Mouse (Mus musculus) embryonic facial prominence, embryonic 14.5 days (tissue): ENCODE data around the gene Notum. TPM values are rescaled to one million over a fixed set of nuclear protein-coding genes. Genes with fewer than 3 reads are reported as not detected.

Experiments used
- ATAC-seq: fragments of 200-750 bp; cut with Nextera tagmentation; 2 replicates; pipeline ENCODE4 v1.8.0; 2017; ENCODE audit warnings: low read depth, moderate number of reproducible peaks, moderate TSS enrichment
- DNase-seq: peaks from one replicate; pipeline ENCODE4 v3.0.0-alpha.2; 2015; ENCODE audit warnings: low spot score
- H3K27ac ChIP-seq: fragments of 300-500 bp; sonication (generic); replicated peaks from 2 replicates; pipeline ENCODE4 v1.5.1; 2014; ENCODE audit warnings: low read depth, mild to moderate bottlenecking, low read length, moderate library complexity
- H3K27me3 ChIP-seq: fragments of 300-500 bp; sonication (generic); replicated peaks from 2 replicates; pipeline ENCODE4 v1.6.1; 2014; ENCODE audit warnings: low read length; ENCODE audit not compliant: control insufficient read depth, insufficient read depth
- H3K36me3 ChIP-seq: fragments of 300-500 bp; sonication (generic); 2 replicates; pipeline ENCODE4 v1.6.1; 2014; ENCODE audit warnings: low read length, mixed read lengths; ENCODE audit not compliant: control insufficient read depth, insufficient read depth
- H3K4me1 ChIP-seq: fragments of 300-500 bp; sonication (generic); 2 replicates; pipeline ENCODE4 v1.6.1; 2014; ENCODE audit warnings: antibody characterized with exemption, low read length; ENCODE audit not compliant: control insufficient read depth, insufficient read depth
- H3K4me2 ChIP-seq: fragments of 300-500 bp; sonication (generic); 2 replicates; pipeline ENCODE4 v1.6.1; 2014; ENCODE audit warnings: low read depth, mild to moderate bottlenecking, low read length, moderate library complexity, mixed read lengths
- H3K4me3 ChIP-seq: fragments of 300-500 bp; sonication (generic); 2 replicates; pipeline ENCODE4 v1.5.1; 2014; ENCODE audit warnings: low read depth, mild to moderate bottlenecking, low read length
- H3K9ac ChIP-seq: fragments of 300-500 bp; sonication (generic); 2 replicates; pipeline ENCODE4 v1.6.1; 2014; ENCODE audit warnings: low read depth, mild to moderate bottlenecking, low read length, moderate library complexity, mixed read lengths
- H3K9me3 ChIP-seq: fragments of 300-500 bp; sonication (generic); 2 replicates; pipeline ENCODE4 v1.6.1; 2016; ENCODE audit warnings: low read length; ENCODE audit not compliant: control insufficient read depth
- whole genome bisulfite sequencing: fragments of 180-500 bp; shearing (Covaris S2); extraction: QIAGEN DNeasy Blood & Tissue Kit; methylation state at CpG from one replicate; pipeline ENCODE4 v1.1.7; 2014; 5-methylcytosine and 5-hydroxymethylcytosine counted together
- polyA plus RNA-seq: library from polyadenylated mRNA; unstranded; fragments of >200 nt; fragmentation: Nextera tagmentation; extraction: Ambion mirVana; gene quantifications from 2 replicates; pipeline ENCODE4 v1.2.1, GENCODE M21; 2014

Notum gene
- polyA plus RNA-seq, 1 experiment from 2014 or later, result 3.6 TPM

DNA sequence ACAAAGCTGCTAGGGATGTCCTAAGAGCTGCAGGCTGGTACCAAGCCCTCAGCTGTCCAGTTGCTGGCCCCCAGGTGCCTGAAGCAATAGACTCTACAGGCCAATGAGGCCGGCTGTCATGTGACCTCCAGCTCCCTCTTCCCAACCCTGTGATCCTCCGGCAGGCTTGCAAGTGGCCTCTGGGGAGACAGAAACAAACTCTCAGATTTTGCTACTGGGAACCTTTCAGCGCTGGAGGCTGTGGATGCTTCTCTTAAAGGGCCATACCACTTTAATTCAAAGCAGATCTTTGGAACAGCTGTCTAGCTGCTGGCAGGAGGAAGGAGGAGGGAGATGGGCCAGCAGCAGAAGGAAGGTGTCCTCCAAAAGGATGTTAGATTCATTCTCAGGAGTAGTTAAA is 5.6 kb upstream of the Notum start:
- peaks cover 4% of the 10 kb centered on the region for H3K4me1 ChIP-seq
- WGBS, result 0% methylated on average over 3 of the region's 3 CpGs
- H3K4me3 ChIP-seq, result no peak overlapping the region
- ATAC-seq (no peak), DNase-seq (peak; percentile 45)
- peaks cover 22% of the 10 kb centered on the region for H3K27me3 ChIP-seq
- H3K9me3 ChIP-seq, result no peaks in the 10 kb centered on the region
- H3K9ac ChIP-seq, result peak overlapping the region; percentile 5; the same call in 1 of the 2 replicates
- H3K4me2 ChIP-seq, result no peak overlapping the region
- no peaks in the 10 kb centered on the region for H3K36me3 ChIP-seq
- no peak overlapping the region for H3K27ac ChIP-seq

DNA sequence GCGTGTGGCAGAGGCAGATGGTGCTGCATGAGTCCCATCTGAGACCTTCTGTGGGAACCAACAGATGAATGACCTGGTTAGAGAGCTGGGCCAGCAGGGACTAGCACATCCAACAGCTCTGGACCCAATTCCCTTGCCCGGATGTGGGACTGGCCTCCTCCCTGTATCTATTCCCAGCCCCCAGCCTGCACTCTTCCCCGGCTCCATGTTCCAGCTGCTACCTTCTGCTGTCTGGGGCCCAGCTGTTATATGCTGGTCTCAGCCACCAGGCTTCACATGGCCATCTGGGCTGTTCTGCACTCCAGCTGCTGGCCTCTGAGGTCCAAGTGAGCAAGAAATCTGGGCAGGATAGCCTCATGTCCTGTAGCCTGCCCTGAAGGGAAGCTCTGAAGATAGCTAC is 4.4 kb upstream of the Notum start:
- DNase-seq (peak; percentile 52), ATAC-seq (0 out of 2 replicates have a peak, but pooled peaks have one; percentile 38)
- Histone ChIP-seq H3K27ac (no peak overlapping the region), H3K4me3 (no peak overlapping the region), H3K4me2 (no peak overlapping the region), H3K9ac (no peak overlapping the region), H3K9me3 (no peaks in the 10 kb centered on the region), H3K36me3 (no peaks in the 10 kb centered on the region), H3K27me3 (peaks cover 35% of the 10 kb centered on the region), H3K4me1 (peaks cover 10% of the 10 kb centered on the region)
- 46% methylated on average over 3 of the region's 3 CpGs for WGBS

DNA sequence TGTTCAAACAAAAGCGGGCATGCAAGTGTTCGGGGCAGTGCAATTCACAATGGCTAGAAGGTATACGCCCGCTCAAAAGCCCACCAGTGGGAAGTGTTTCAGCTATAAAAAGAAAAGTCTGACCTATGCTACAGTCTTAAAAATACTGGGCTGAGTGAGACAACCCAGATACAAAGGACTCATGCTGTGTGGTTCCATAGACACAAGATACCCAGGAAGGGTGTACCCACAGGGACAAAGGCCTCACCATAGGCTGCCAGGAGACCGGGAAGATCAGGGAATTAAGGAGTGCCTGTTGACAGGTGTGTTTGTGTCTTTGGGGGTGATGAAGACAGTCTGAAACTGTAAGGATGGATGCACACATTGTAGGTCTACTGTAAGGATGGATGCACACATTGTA is 2.7 kb upstream of the Notum start:
- Histone ChIP-seq H3K27ac (no peak overlapping the region), H3K4me3 (no peak overlapping the region), H3K36me3 (no peaks in the 10 kb centered on the region), H3K9ac (no peak overlapping the region), H3K27me3 (peaks cover 51% of the 10 kb centered on the region), H3K9me3 (no peaks in the 10 kb centered on the region), H3K4me2 (no peak overlapping the region), H3K4me1 (peaks cover 14% of the 10 kb centered on the region)
- WGBS, result 85% methylated on average over 5 of the region's 5 CpGs
- ATAC-seq, result no peak
- no peak for DNase-seq

DNA sequence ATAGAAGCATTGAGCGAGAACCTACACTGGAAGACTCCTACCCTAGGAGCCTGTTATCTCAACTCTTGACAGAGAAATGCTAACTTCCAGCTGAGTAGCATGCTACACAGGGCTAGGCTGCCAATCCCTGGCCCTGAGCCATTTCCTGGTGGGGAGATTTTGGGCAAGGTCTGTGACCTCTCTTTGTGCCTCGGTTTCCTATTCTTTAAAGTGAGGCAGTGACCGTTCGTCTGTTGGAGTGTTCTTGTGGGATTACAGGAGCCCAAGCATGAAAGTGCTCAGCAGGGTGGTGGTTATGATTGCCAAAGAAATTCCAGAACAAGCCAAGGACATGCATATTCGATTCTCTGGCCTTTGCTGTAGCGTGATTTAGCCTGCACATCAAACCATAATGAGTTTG is 1.8 kb upstream of the Notum start:
- Histone ChIP-seq H3K9ac (no peak overlapping the region), H3K9me3 (no peaks in the 10 kb centered on the region), H3K4me1 (peaks cover 14% of the 10 kb centered on the region), H3K27me3 (peaks cover 58% of the 10 kb centered on the region), H3K27ac (no peak overlapping the region), H3K4me3 (no peak overlapping the region), H3K4me2 (no peak overlapping the region), H3K36me3 (no peaks in the 10 kb centered on the region)
- WGBS, result 64% methylated on average over 6 of the region's 6 CpGs
- DNase-seq (no peak), ATAC-seq (no peak)

DNA sequence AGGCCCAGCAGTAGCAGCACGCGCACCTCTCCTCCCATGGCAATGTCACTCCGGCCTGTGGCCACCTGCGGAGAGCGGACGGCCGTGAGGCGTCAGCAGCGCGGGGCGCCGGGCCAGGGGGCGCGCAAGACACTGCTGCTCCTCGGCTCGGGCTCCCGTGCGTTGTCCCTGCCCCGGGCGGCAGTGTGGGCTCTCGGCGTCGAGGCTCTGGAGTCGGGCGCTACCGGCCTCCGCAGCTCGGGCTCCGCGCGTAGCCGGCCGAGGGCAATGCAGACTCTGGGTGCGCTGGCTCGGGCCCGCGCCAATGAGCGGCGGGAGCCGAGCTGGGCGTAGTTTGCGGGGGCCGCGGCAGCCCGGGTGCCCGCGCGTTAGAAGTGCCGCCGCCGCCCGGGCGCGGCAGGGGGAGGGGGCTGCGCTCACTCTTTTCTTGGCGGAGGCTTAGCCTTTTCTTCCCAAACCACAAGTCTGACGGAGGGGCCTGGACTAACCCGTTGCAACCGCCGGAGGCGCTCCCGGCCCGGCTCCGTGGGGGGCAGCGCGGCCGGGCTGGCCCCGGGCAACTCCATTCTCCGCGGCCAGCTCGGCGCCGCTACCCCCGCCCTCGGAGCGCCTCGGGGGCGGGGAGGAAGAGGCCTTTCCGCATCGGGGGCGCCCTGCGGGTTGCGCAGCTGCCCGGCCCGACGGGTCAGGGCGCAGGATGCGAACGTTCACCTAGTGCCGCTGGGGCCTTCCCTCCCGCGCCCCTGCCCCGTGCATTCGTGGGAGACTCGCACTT is 487 bp downstream of the Notum start:
- DNase-seq (peak; percentile 58), ATAC-seq (peak; percentile 74)
- Histone ChIP-seq H3K27ac (no peak overlapping the region), H3K27me3 (peaks cover 71% of the 10 kb centered on the region), H3K9ac (peak overlapping the region; percentile 56), H3K9me3 (no peaks in the 10 kb centered on the region), H3K4me2 (peak overlapping the region; percentile 80), H3K4me1 (peaks cover 10% of the 10 kb centered on the region; the same call in 1 of the 2 replicates), H3K4me3 (peak overlapping the region; percentile 48), H3K36me3 (no peaks in the 10 kb centered on the region)
- WGBS, result 1% methylated on average over 28 of the region's 95 CpGs

DNA sequence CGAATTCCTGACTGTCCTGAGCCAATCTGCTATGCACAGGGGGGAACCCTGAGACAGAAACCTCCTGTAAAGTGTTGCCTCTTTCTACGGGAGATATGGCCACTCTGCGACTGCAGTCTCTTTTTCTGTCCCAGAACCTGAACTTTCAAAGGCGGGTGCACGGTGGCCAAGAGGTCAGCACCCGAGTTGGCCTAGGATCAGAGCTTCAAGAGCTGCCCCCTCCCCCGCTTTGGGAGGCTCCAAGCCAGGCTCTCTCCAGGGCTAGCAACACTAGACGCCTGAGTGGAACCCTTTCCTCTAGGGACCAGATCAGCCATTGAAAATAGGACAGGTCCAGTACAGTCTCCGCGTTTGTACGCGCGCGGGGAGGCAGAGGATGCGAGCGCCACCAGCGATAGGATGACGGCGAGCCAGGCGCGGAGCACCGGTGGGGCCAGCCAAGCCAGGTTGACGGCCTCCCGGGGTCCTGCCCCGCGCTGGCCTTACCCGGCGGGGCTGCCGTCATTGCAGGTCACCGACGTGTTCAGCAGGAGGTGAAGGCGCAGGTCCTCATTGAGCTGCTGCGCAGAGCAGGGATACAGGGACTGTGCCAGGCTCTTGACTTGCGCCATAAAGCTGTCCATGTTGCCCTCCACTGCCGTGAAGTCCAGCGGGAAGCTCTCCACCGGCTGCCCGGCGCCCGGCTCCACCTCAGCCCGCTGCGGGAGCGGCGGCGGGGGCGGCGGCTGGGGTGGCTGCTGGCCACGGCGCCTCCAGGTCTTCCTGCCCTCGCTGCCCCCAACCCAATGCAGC is 1.3 kb downstream of the Notum start:
- Histone ChIP-seq H3K4me3 (peak overlapping the region; percentile 48), H3K27me3 (peaks cover 71% of the 10 kb centered on the region), H3K9ac (peak overlapping the region; percentile 56), H3K36me3 (no peaks in the 10 kb centered on the region), H3K9me3 (no peaks in the 10 kb centered on the region), H3K4me1 (peaks cover 10% of the 10 kb centered on the region; the same call in 1 of the 2 replicates), H3K4me2 (peak overlapping the region; percentile 80), H3K27ac (no peak overlapping the region)
- DNase-seq (no peak), ATAC-seq (0 out of 2 replicates have a peak, but pooled peaks have one; percentile 15)
- WGBS, result 2% methylated on average over 37 of the region's 50 CpGs

DNA sequence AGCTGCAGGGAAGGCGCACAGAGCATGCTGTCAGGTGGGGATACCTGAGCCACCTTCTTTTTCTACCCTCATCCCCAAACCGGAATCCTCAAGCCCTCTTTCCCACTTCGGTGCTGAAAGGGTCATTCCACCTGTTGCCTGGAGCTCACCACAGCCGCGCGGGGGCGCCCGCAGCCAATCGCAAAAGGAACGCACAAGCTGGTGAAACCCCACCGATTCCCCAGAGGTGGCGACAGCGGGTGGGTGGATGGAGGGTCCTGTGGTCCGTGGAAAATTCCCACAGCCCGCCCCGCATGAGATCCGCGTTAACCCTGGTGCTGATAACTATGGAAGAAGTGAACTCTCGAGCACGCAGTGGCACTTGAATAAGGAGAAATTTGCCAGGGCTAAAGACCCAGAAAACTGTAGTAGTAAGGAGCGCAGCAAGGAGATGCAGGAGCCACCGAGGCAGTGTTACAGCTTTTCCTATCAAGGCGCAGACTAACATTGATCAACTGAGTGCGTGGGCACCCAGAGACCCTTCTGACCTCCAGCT is 2.0 kb downstream of the Notum start:
- Histone ChIP-seq H3K9me3 (no peaks in the 10 kb centered on the region), H3K4me1 (peaks cover 10% of the 10 kb centered on the region; the same call in 1 of the 2 replicates), H3K9ac (no peak overlapping the region), H3K27ac (no peak overlapping the region), H3K27me3 (peaks cover 71% of the 10 kb centered on the region), H3K4me2 (peak overlapping the region; percentile 80; the same call in 1 of the 2 replicates), H3K4me3 (peak overlapping the region; percentile 48), H3K36me3 (no peaks in the 10 kb centered on the region)
- WGBS, result 3% methylated on average over 24 of the region's 24 CpGs
- DNase-seq (peak; percentile 76), ATAC-seq (no peak)

DNA sequence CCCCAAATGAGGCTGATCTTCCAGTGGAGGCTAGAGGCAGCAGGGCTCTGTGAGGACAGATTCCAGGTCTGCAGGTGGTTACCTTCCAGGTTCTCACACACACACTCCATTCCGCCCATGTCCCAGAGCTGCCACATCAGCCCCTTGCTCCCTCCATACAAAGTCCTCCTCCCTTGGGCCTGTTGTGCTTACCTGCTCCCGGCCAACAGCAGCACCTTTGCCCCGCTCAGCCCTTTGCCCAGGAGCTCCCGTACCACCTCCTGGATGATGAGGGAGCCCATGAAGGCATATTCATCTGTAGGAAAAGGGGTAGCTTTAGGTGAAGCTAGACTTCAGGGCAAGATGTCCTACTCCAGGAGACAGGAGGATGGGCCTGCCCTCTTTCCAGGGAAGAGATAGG is 3.7 kb downstream of the Notum start:
- Histone ChIP-seq H3K4me3 (no peak overlapping the region), H3K4me1 (peaks cover 10% of the 10 kb centered on the region; the same call in 1 of the 2 replicates), H3K27ac (no peak overlapping the region), H3K36me3 (no peaks in the 10 kb centered on the region), H3K27me3 (peaks cover 55% of the 10 kb centered on the region), H3K9me3 (no peaks in the 10 kb centered on the region), H3K4me2 (no peak overlapping the region), H3K9ac (no peak overlapping the region)
- 90% methylated on average over 4 of the region's 4 CpGs for WGBS
- DNase-seq (no peak), ATAC-seq (no peak)
